Mouse (Mus musculus): ENCODE measurements around the gene Mrps21.

The Mrps21 gene

GRCm38 (mm10) chr3:95855502-95856089 lies 15.7 kb downstream of the Mrps21 start, which contains the start of gene Prpf3:
Prpf3 (minus strand) TSS chr3:95855885.
- DNase-seq (ENCODE audit: low read depth): peak; percentile 92

GRCm38 (mm10) chr3:95851317-95851716 lies 20.0 kb downstream of the Mrps21 start:
- no peak for DNase-seq (ENCODE audit: low read depth)

GRCm38 (mm10) chr3:95850611-95851010 lies 20.7 kb downstream of the Mrps21 start:
- DNase-seq (ENCODE audit: low read depth): no peak

GRCm38 (mm10) chr3:95842503-95843214 lies 28.7 kb downstream of the Mrps21 start:
- DNase-seq (ENCODE audit: low read depth): peak; percentile 53

GRCm38 (mm10) chr3:95839250-95839649 lies 32.1 kb downstream of the Mrps21 start:
- no peak for DNase-seq (ENCODE audit: low read depth)

GRCm38 (mm10) chr3:95829053-95829452 lies 42.3 kb downstream of the Mrps21 start:
- no peak for DNase-seq (ENCODE audit: low read depth)

- DNase-seq (ENCODE audit: low read depth): no peak
Observed at GRCm38 (mm10) chr3:95826275-95826674, 45.0 kb downstream of the Mrps21 start.

- peak; percentile 60 for DNase-seq (ENCODE audit: low read depth)
Observed at GRCm38 (mm10) chr3:95820046-95821010, 51.0 kb downstream of the Mrps21 start.

- DNase-seq (ENCODE audit: low read depth): peak; percentile 100
Observed at GRCm38 (mm10) chr3:95819351-95819985, 51.9 kb downstream of the Mrps21 start.

- DNase-seq (ENCODE audit: low read depth): peak; percentile 83
Observed at GRCm38 (mm10) chr3:95818571-95819288, 52.6 kb downstream of the Mrps21 start, which contains the start of gene Rprd2. Rprd2 (minus strand) TSS chr3:95818863.

- peak; percentile 82 for DNase-seq (ENCODE audit: low read depth)
Observed at GRCm38 (mm10) chr3:95818026-95818511, 53.2 kb downstream of the Mrps21 start.

GRCm38 (mm10) chr3:95816681-95817080 lies 54.6 kb downstream of the Mrps21 start:
- DNase-seq (ENCODE audit: low read depth): peak; percentile 78

Measured in 416B (cell line).